ENCODE assay signal across 8 mouse cellular contexts in the genomic region with DNA sequence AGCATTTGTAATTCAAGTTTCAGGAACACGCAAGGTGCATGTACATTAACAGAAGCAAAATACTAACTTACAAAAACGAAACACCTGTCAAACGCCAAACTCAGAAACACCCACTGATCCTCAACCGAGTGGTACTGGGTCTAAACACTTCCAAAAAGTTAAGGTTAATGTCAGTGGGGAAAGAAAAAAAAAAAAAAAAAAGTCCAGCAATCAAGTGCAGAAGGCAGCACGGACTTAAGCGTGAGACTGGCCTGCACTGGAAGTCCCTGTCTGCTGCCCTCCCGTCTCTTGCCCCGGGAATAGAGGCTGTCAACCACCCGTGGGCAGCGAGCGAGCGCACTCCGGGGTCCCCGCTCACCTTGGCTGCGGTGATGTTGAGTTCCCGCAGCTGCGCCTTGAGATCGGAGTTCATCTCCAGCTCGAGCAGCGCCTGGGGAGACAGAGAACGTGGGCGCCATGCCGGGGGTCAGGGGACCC. TPM values are rescaled to one million over a fixed set of nuclear protein-coding genes. Genes with fewer than 3 reads are reported as not detected.
DNase-seq lines count a peak whose midpoint lies in the region; ATAC-seq and TF ChIP-seq lines count a peak whose summit lies in the region.

No protein-coding gene starts in this region.

- H3K4me3 ChIP-seq in kidney, embryonic 16.5 days (ENCODE audit: low read length): peak overlapping the region; percentile 92
- peak overlapping the region; percentile 96 for H3K4me3 ChIP-seq in embryonic facial prominence, embryonic 10.5 days
- H3K4me3 ChIP-seq in intestine, embryonic 16.5 days (ENCODE audit: low read length): peak overlapping the region; percentile 82
- peak overlapping the region; percentile 76 for H3K4me3 ChIP-seq in myocyte

- TF ChIP-seq POLR2A in myocyte (IDR thresholded peaks at IDR 0.05; ENCODE audit: insufficient read length, low read depth): no peak

- H3K9me3 ChIP-seq in kidney, embryonic 16.5 days (ENCODE audit: low read length): no peaks in the 10 kb centered on the region
- H3K9me3 ChIP-seq in embryonic facial prominence, embryonic 10.5 days: no peaks in the 10 kb centered on the region
- no peaks in the 10 kb centered on the region for H3K9me3 ChIP-seq in intestine, embryonic 16.5 days (ENCODE audit: control insufficient read depth, low read length)

- H3K36me3 ChIP-seq in kidney, embryonic 16.5 days (ENCODE audit: insufficient read depth, low read length): peaks cover 45% of the 10 kb centered on the region
- peaks cover 46% of the 10 kb centered on the region for H3K36me3 ChIP-seq in embryonic facial prominence, embryonic 10.5 days (replicated peaks)
- H3K36me3 ChIP-seq in intestine, embryonic 16.5 days (ENCODE audit: control insufficient read depth, insufficient read depth, low read length): peaks cover 29% of the 10 kb centered on the region
- peaks cover 36% of the 10 kb centered on the region for H3K36me3 ChIP-seq in myocyte (ENCODE audit: control insufficient read depth, insufficient read depth)

- peak overlapping the region; percentile 63 for H3K4me2 ChIP-seq in kidney, embryonic 16.5 days (replicated peaks; ENCODE audit: low read depth, low read length)
- peak overlapping the region; percentile 56 for H3K4me2 ChIP-seq in intestine, embryonic 16.5 days (ENCODE audit: low read depth, low read length)
- H3K4me2 ChIP-seq in myocyte (ENCODE audit: low read depth): peak overlapping the region; percentile 83

- WGBS in kidney, embryonic 16.5 days: 2% methylated on average over 23 of the region's 23 CpGs
- WGBS in embryonic facial prominence, embryonic 10.5 days: 2% methylated on average over 23 of the region's 23 CpGs
- WGBS in intestine, embryonic 16.5 days: 1% methylated on average over 23 of the region's 23 CpGs

- H3K27ac ChIP-seq in kidney, embryonic 16.5 days (ENCODE audit: low read length): peak overlapping the region; percentile 90
- peak overlapping the region; percentile 99 for H3K27ac ChIP-seq in embryonic facial prominence, embryonic 10.5 days (replicated peaks)
- peak overlapping the region; percentile 72 for H3K27ac ChIP-seq in intestine, embryonic 16.5 days (ENCODE audit: low read length)

- peaks cover 37% of the 10 kb centered on the region for H3K79me2 ChIP-seq in myocyte (ENCODE audit: control insufficient read depth, insufficient read depth)

- H3K27me3 ChIP-seq in kidney, embryonic 16.5 days (ENCODE audit: insufficient read depth, low read length): no peaks in the 10 kb centered on the region
- H3K27me3 ChIP-seq in embryonic facial prominence, embryonic 10.5 days (replicated peaks; ENCODE audit: low read depth, poor library complexity, severe bottlenecking): no peaks in the 10 kb centered on the region
- no peaks in the 10 kb centered on the region for H3K27me3 ChIP-seq in intestine, embryonic 16.5 days (replicated peaks; ENCODE audit: control insufficient read depth, insufficient read depth, low read length)
- H3K27me3 ChIP-seq in myocyte (ENCODE audit: control insufficient read depth, insufficient read depth, insufficient read length): no peaks in the 10 kb centered on the region

- H3ac ChIP-seq in myocyte (ENCODE audit: control insufficient read depth, insufficient read length): peak overlapping the region; percentile 73

- ATAC-seq in kidney, embryonic 16.5 days (ENCODE audit: low FRiP score, low TSS enrichment): peak; percentile 4; the same call in 1 of the 2 replicates
- no peak; the same call in 1 of the 2 replicates for ATAC-seq in intestine, embryonic 16.5 days

- H3K9ac ChIP-seq in kidney, embryonic 16.5 days (replicated peaks; ENCODE audit: low read length): peak overlapping the region; percentile 98
- H3K9ac ChIP-seq in intestine, embryonic 16.5 days (ENCODE audit: low read depth, low read length): peak overlapping the region; percentile 98

- no peak for DNase-seq in kidney, postnatal 25 days
- no peak for DNase-seq in embryonic facial prominence, embryonic 10.5 days (ENCODE audit: low spot score)
- DNase-seq in layer of hippocampus, adult 8-10 months (ENCODE audit: low spot score in 2 of 2): no peak
- no peak for DNase-seq in right cerebral cortex, adult 18-20 months
- DNase-seq in spleen, adult 18-20 months: no peak

- H3K4me1 ChIP-seq in kidney, embryonic 16.5 days (ENCODE audit: insufficient read depth, low read length): peaks cover 12% of the 10 kb centered on the region
- peaks cover 29% of the 10 kb centered on the region for H3K4me1 ChIP-seq in embryonic facial prominence, embryonic 10.5 days
- peaks cover 14% of the 10 kb centered on the region for H3K4me1 ChIP-seq in intestine, embryonic 16.5 days (ENCODE audit: control insufficient read depth, insufficient read depth, low read length)

TF ChIP-seq in myocyte, 11 proteins besides CTCF, POLR2A, EP300 and RAD21:
- TF ChIP-seq E2F4 (IDR thresholded peaks at IDR 0.05; ENCODE audit: insufficient read depth) (no peak), MYOG (IDR thresholded peaks at IDR 0.05; ENCODE audit: control insufficient read depth in 1 of 3, insufficient read depth in 1 of 3, insufficient read length in 2 of 3, low read depth in 2 of 3) (no peak), POLR2AphosphoS2 (IDR thresholded peaks at IDR 0.05; ENCODE audit: insufficient read length, low read depth) (no peak), SRF (IDR thresholded peaks at IDR 0.05; ENCODE audit: control insufficient read depth, insufficient read length, low read depth) (no peak), USF1 (IDR thresholded peaks at IDR 0.05; ENCODE audit: low read depth) (no peak), MAX (IDR thresholded peaks at IDR 0.05; ENCODE audit: low read depth) (no peak), REST (IDR thresholded peaks at IDR 0.05; ENCODE audit: insufficient read depth, insufficient read length) (no peak), CEBPB (IDR thresholded peaks at IDR 0.05; ENCODE audit: insufficient read depth, poor library complexity, severe bottlenecking) (no peak), TCF12 (IDR thresholded peaks at IDR 0.05; ENCODE audit: insufficient read depth, poor library complexity, severe bottlenecking) (no peak), MYOD1 (IDR thresholded peaks at IDR 0.05; ENCODE audit: control insufficient read depth in 1 of 3, insufficient read length in 2 of 3, low read depth in 2 of 3) (no peak), TCF3 (IDR thresholded peaks at IDR 0.05; ENCODE audit: insufficient read length, low read depth) (no peak)

RNA-seq across cellular contexts. Expression of a gene that starts 0.7 kb away (rescaled TPM):
- polyA plus RNA-seq in kidney, embryonic 16.5 days (2015; fragmentation: Nextera tagmentation; extraction: Ambion mirVana): 499 and 566 TPM in 2 replicates
- 685 and 712 TPM in 2 replicates for polyA plus RNA-seq in embryonic facial prominence, embryonic 10.5 days (2016; fragmentation: Nextera tagmentation; extraction: Ambion mirVana)
- polyA plus RNA-seq in intestine, embryonic 16.5 days (2015; fragmentation: Nextera tagmentation; extraction: Ambion mirVana): 587 and 597 TPM in 2 replicates
- polyA plus RNA-seq in myocyte (2012; fragmentation: generic; extraction: Trizol): 932 TPM
- 100 to 1,000 TPM; 245 to 375 (median 299) TPM for total RNA-seq in layer of hippocampus, adult 8-10 months (2022)

RNA-seq across cellular contexts. Expression of a gene that starts 11.9 kb away (rescaled TPM):
- 3.1 and 4.4 TPM in 2 replicates for polyA plus RNA-seq in kidney, embryonic 16.5 days (2015; fragmentation: Nextera tagmentation; extraction: Ambion mirVana)
- polyA plus RNA-seq in embryonic facial prominence, embryonic 10.5 days (2016; fragmentation: Nextera tagmentation; extraction: Ambion mirVana): 0.10 and 0.31 TPM in 2 replicates
- 0.97 and 1.8 TPM in 2 replicates for polyA plus RNA-seq in intestine, embryonic 16.5 days (2015; fragmentation: Nextera tagmentation; extraction: Ambion mirVana)
- 0.06 TPM for polyA plus RNA-seq in myocyte (2012; fragmentation: generic; extraction: Trizol)
- total RNA-seq in layer of hippocampus, adult 8-10 months (2022): under 1 TPM; 0.55 to 0.85 (median 0.62) TPM

RNA-seq across cellular contexts. Expression of a gene that starts 14.3 kb away (rescaled TPM):
- 34.7 and 39.3 TPM in 2 replicates for polyA plus RNA-seq in kidney, embryonic 16.5 days (2015; fragmentation: Nextera tagmentation; extraction: Ambion mirVana)
- 34.3 and 35.1 TPM in 2 replicates for polyA plus RNA-seq in embryonic facial prominence, embryonic 10.5 days (2016; fragmentation: Nextera tagmentation; extraction: Ambion mirVana)
- 24.2 and 28.2 TPM in 2 replicates for polyA plus RNA-seq in intestine, embryonic 16.5 days (2015; fragmentation: Nextera tagmentation; extraction: Ambion mirVana)
- 8.7 TPM for polyA plus RNA-seq in myocyte (2012; fragmentation: generic; extraction: Trizol)
- total RNA-seq in layer of hippocampus, adult 8-10 months (2022): 10 to 100 TPM; 13.4 to 16.3 (median 14.5) TPM

RNA-seq across cellular contexts. Expression of a gene that starts 39.9 kb away (rescaled TPM):
- polyA plus RNA-seq in kidney, embryonic 16.5 days (2015; fragmentation: Nextera tagmentation; extraction: Ambion mirVana): 97.4 and 103 TPM in 2 replicates
- polyA plus RNA-seq in embryonic facial prominence, embryonic 10.5 days (2016; fragmentation: Nextera tagmentation; extraction: Ambion mirVana): 56.9 and 62.2 TPM in 2 replicates
- polyA plus RNA-seq in intestine, embryonic 16.5 days (2015; fragmentation: Nextera tagmentation; extraction: Ambion mirVana): 111 and 114 TPM in 2 replicates
- 18.1 TPM for polyA plus RNA-seq in myocyte (2012; fragmentation: generic; extraction: Trizol)
- 10 to 100 TPM; 41.6 to 48.1 (median 43.4) TPM for total RNA-seq in layer of hippocampus, adult 8-10 months (2022)

RNA-seq across cellular contexts. Expression of a gene that starts 52.8 kb away (rescaled TPM):
- polyA plus RNA-seq in kidney, embryonic 16.5 days (2015; fragmentation: Nextera tagmentation; extraction: Ambion mirVana): not detected in 2 replicates
- polyA plus RNA-seq in embryonic facial prominence, embryonic 10.5 days (2016; fragmentation: Nextera tagmentation; extraction: Ambion mirVana): not detected in 2 replicates
- polyA plus RNA-seq in intestine, embryonic 16.5 days (2015; fragmentation: Nextera tagmentation; extraction: Ambion mirVana): not detected in 2 replicates
- polyA plus RNA-seq in myocyte (2012; fragmentation: generic; extraction: Trizol): not detected
- under 1 TPM in 3 of 4 experiments, not detected in 1; 0.23 to 0.45 (median 0.36) TPM for total RNA-seq in layer of hippocampus, adult 8-10 months (2022)
